Mouse (Mus musculus): ENCODE measurements around the gene Coa4.

DNA sequence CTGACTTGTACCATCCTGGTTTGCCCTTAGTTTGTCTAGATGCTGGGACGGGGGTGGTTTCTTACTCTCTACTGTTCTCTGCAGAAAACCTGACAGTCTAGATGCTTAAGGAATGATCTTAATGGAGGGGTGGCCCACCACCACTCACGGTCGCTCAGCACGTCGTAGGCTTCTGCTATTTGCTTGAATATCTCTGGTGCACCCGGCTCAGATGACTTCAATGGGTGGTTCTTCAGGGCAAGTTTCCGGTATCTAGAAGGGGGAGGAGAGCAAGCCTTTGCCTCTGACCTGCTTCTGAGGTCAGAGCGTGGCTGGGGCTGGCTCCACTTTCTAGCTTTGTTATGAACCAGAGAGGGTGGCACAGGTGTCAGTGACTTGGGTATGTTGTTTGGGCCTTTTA lies 25.3 kb upstream of the Coa4 start:
- TF ChIP-seq CTCF (IDR thresholded peaks at IDR 0.05; ENCODE audit: borderline replicate concordance, insufficient read depth, low read depth, low read length) (no peak), POLR2A (IDR thresholded peaks at IDR 0.05; ENCODE audit: borderline replicate concordance, insufficient read depth, low read length) (no peak)
